Mouse (Mus musculus) v-Abl transformed pro-B cells (cell line): ENCODE results near the gene Cdc37l1.

ENCODE experiments used
- in situ Hi-C, 2 experiments: fragments of 400-800 bp; cut with MboI; formaldehyde crosslinking; loops; one replicate each; pipeline ENCODE4 v1.15.1; 2025; ENCODE audit not compliant: unreplicated experiment in 2 of 2

Cdc37l1 gene

DNA sequence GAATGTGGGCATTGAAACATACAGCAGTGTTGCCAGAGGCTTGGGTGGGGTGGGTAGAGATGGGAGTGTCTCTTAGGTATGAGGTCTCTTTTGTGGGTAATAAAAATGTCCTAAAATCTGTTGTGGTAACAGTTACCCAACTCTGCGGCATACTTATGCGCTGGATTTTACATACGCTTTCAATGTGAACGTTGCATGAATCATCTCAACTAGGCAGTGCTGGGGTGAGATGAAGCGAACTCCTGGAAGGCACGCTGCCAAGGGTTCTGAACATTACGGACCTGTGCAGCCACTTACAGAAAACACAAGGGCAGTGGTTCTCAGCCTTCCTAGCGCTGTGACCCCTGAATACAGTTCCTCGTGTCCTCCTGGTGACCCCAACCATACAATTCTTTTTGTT lies 52.5 kb downstream of the Cdc37l1 start:
- in situ Hi-C loops: loop anchor here in 1 of 2 experiments (5.0 to 25.0 kb wide), 2 partner anchors 45 to 1030 kb away; partner anchors contain the start of gene Rfx3

DNA sequence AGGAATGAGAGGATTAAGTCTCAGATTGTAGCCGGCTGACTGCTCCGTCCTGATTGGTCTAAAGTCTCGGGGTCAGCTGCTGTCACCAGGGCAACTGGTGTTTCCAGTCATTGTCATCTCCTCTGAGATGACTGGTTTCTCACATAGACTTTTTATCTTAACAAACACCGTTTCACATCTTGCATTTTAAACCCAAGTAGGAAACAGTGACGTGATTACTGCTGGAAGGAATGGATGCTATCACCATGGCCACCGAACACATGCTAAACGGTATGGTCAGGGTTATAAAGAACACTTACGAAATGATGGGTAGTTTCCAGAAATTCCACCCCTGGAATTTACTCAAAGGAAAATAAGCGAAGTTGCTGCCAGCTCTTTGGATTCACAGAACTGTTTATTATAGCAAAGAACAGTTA lies 54.2 kb downstream of the Cdc37l1 start:
- in situ Hi-C loops: loop anchor here in 1 of 2 experiments (5.0 to 25.0 kb wide), 2 partner anchors 47 to 1032 kb away; partner anchors contain the start of gene Rfx3

DNA sequence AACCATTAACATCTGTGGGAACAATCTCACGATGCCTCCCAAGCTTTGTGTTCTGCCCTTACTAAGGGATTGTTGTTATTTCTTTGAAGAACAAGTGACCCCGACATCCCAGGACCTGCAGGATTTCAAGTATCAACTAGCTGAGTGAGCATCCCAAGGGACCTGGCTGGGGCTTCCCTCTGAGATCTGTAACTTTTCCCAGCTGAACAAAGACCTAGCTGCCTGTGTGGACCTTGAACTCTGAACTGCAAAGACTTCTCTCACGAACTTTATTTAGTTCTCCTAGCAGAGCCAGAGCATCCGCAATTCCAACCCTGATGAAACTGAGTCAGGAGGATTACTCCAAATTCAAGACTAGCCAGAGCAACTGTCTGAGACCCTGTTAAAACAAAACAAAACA lies 55.2 kb downstream of the Cdc37l1 start:
- in situ Hi-C loops: loop anchor here in 1 of 2 experiments (25.0 kb wide), 1 partner anchor 1033 kb away; the partner anchor contains the start of gene Rfx3

GRCm38 (mm10) chr19:29045956-29046650 lies 56.0 kb downstream of the Cdc37l1 start:
- in situ Hi-C loops: loop anchor here in 1 of 2 experiments (25.0 kb wide), 1 partner anchor 1034 kb away; the partner anchor contains the start of gene Rfx3

GRCm38 (mm10) chr19:29046961-29047333 lies 56.8 kb downstream of the Cdc37l1 start:
- in situ Hi-C loops: loop anchor here in 1 of 2 experiments (25.0 kb wide), 1 partner anchor 1035 kb away; the partner anchor contains the start of gene Rfx3

DNA sequence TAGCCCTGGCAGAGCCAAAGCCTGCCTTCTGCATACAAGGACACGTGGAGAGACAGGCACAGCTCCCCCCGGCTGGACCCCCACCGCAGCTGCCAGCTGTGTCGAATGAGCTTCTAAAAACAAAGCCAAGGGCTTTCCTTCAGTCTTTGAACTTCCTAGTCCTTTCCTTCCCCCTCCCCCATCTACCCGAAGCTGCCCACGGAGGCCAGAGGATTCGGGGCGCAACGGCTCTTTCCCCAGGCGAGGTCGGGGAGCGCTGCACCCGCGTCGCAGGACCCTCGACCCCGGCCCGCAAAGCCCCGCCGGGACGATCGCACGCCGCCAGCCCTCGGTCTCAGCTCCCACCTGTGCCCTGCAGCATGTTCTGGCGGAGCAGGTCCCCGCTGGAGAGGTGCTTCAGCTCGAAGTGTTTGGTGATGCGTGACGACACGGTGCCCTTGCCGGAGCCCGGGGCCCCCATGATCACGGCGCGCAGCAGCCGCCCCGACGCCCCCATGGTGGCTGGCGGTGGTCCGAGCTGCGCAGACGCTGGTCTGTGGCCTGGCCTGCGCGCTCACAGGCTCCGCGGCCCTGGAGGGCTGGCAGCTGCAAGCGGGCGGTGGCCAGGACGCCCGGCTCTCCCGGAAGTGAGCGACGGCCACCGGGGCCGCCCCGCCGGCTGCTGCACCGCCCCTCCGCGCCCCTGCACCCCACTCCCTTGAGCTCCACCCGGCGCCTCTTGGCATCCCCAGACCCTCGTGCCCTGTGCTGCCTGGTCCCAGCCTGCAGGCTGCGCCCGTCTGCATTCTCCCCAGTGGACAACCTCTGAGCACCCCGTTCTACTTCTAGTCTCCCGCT lies 57.4 kb downstream of the Cdc37l1 start, which contains the start of gene Ak3:
Ak3 (minus strand) TSS at position 628 of the 837 bp plus-strand sequence.
- in situ Hi-C loops: loop anchor here in 1 of 2 experiments (25.0 kb wide), 1 partner anchor 1035 kb away; the partner anchor contains the start of gene Rfx3

DNA sequence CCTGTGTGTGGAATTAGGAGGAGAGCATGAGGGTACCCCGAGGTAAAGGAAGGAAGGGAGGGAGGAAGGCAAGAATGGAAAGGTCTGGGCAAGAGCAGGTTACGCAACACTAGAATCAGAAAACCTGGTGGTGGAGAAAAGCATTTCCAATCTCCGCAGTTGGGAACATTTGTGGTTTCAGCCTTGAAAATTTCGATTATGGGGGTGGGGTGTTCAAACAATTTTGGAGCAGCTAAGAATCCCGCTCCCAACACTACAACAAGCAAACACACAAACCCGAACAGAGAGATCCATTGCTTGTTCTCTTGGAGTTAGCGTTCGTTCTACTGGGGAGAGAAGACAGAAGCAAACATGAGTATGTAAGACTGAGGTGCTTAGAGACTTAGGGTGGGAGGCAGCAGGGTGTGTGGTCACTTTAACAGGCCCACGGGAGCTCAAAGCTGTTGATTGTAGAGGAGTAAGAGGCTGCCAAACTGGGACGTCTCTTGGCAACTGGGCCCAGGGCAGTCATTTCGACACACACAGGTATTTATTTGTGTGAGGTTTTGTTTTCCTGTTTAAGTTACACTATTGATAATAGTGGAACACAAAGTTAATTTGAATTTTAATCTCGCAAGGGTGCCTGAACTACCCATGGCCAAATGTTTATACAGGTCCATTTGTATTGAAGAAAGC lies 59.4 kb downstream of the Cdc37l1 start:
- in situ Hi-C loops: loop anchor here (25.0 kb wide), 4 partner anchors 262 to 1612 kb away; partner anchors contain the start of genes 9930021J03Rik (in 2 of the 2), Ranbp6 (in 2 of the 2), Pum3 (in 1 of the 2) and Rfx3 (in 1 of the 2)

DNA sequence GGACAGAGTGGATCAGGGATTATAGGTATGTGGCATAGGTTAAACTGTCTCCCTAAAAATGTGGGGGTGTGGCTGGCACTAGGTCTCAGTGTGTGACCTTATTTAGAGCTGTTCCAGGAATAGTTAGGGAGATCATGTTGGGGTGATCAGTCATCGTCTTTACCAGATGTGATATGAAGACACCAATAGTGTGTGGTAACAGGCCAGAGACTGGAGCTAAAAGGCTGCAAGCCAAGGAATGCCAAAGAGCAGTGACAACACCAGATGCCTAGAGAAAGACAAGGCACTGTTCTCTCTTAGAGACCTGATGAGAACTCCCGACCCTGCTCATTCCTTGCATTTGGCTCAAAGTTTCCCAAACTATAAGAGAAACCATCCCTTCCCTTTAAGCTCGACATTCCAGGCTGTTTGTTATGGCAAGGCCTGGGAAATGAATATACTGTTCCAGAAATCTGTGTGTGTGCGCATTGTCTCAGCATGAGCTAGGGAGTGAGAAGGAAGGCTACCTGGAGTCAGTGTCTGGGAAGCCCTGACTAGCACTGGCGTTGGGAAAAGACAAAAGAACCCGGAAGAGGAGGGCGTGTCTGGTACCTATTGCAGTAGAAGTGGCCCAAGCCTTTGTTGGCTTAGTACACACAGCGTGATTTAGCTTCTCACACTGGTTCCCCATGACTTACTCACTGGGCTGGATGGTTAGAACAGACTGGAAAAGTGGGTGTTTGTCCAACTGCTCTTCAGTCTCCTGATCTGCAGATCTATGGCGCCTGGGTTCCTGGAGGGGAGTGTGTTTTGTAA lies 60.2 kb downstream of the Cdc37l1 start:
- in situ Hi-C loops: loop anchor here (25.0 kb wide), 3 partner anchors 263 to 1613 kb away; partner anchors contain the start of genes 9930021J03Rik (in 2 of the 2), Ranbp6 (in 2 of the 2) and Pum3 (in 1 of the 2)

GRCm38 (mm10) chr19:29052786-29053185 lies 62.6 kb downstream of the Cdc37l1 start:
- in situ Hi-C loops: loop anchor here (25.0 kb wide), 3 partner anchors 265 to 1615 kb away; partner anchors contain the start of genes 9930021J03Rik (in 2 of the 2), Ranbp6 (in 2 of the 2) and Pum3 (in 1 of the 2)

DNA sequence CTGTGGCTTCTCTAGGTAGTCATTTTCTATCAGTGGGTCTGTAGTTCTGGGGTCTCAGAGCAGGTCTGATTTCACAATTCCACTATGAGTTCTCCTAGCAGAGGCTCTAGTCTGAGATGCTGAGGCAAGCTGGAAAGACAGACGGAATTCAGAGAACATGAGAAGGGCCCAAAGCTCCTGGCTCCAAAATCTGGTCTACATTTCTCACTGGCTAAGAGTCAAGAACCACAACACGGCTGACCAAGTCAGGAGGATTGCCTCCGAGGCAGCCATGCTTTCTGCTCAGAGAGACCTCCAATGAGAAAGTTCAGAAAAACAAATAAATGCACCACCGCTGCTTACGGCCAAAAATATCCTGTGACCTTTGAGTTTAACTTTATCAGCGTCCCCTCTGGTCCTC lies 64.4 kb downstream of the Cdc37l1 start:
- in situ Hi-C loops: loop anchor here (25.0 kb wide), 3 partner anchors 267 to 1617 kb away; partner anchors contain the start of genes 9930021J03Rik (in 2 of the 2), Ranbp6 (in 2 of the 2) and Pum3 (in 1 of the 2)

DNA sequence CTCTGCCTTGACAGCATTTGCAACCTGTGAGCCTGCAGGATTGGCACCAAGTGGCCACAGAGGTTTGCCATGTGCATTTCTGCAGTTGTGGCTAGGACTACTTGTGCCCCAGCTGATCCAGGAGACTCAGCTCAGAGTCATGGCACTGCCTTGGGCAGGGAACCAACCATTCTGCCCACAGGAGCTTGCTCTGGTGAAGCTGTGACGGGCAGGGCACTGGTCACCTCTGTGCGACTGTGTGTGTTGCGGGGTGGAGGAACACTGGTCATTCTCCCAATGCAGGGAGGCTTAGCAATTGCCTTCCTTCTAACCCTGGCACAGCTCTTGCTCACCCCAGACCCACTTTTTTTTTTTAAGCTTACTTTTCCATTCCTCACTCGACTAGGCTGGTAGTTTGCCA lies 65.3 kb downstream of the Cdc37l1 start:
- in situ Hi-C loops: loop anchor here (5.0 to 25.0 kb wide), 6 partner anchors 73 to 1618 kb away; partner anchors contain the start of genes 9930021J03Rik (in 2 of the 2), Ranbp6 (in 2 of the 2) and Pum3 (in 1 of the 2)

GRCm38 (mm10) chr19:29058741-29059140 lies 68.6 kb downstream of the Cdc37l1 start:
- in situ Hi-C loops: loop anchor here (5.0 to 25.0 kb wide), 6 partner anchors 76 to 1621 kb away; partner anchors contain the start of genes 9930021J03Rik (in 2 of the 2), Ranbp6 (in 2 of the 2) and Pum3 (in 1 of the 2)

- in situ Hi-C loops: loop anchor here (5.0 to 25.0 kb wide), 8 partner anchors 77 to 1622 kb away; partner anchors contain the start of genes 9930021J03Rik (in 2 of the 2), Ranbp6 (in 2 of the 2) and Pum3 (in 1 of the 2)
Measured at GRCm38 (mm10) chr19:29059688-29060087, 69.5 kb downstream of the Cdc37l1 start.

DNA sequence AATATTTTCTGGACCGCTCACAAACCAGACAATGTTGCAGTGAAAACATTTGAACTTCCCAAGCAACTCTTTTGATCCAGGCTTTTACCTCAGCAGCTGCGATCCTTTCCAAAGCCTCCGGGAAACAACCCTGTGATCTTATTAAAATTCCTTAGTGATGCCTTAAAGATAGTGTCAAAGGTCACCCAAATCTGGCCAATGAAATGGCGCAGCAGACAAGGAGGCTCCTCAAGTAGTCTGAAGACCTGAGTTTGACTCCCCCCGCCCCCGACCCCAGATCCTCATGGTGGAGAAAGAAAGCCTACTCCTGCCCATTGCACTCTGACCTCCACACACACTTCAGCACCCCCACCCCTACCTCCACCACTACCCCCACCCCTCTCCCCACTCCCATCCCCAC lies 70.1 kb downstream of the Cdc37l1 start:
- in situ Hi-C loops: loop anchor here (5.0 to 25.0 kb wide), 5 partner anchors 273 to 1623 kb away; partner anchors contain the start of genes 9930021J03Rik (in 2 of the 2), Ranbp6 (in 2 of the 2) and Pum3 (in 1 of the 2)

DNA sequence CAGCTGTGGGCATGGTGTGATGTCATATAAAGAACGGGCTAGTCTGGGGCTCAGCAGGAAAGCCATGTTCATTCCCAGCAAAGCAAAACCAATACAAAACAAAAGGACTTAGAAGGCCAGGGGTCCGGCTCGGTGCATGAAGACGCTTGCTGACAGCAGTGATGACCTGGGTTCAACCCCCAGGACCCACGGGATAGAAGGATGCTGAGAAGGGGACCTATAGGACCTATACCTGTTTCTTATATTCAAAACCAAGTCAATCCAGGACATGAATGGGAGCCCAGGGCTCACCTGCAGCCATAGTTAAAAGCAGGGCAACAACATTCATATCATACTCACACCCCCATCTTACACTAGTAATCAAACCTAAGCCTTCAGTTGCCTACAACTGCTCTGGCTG lies 72.9 kb downstream of the Cdc37l1 start:
- in situ Hi-C loops: loop anchor here (5.0 to 25.0 kb wide), 5 partner anchors 276 to 1626 kb away; partner anchors contain the start of genes 9930021J03Rik (in 2 of the 2), Ranbp6 (in 2 of the 2) and Pum3 (in 1 of the 2)

- in situ Hi-C loops: loop anchor here (5.0 to 25.0 kb wide), 5 partner anchors 276 to 1626 kb away; partner anchors contain the start of genes 9930021J03Rik (in 2 of the 2), Ranbp6 (in 2 of the 2) and Pum3 (in 1 of the 2)
Measured at GRCm38 (mm10) chr19:29063577-29064363, 73.6 kb downstream of the Cdc37l1 start.
